Mouse (Mus musculus) left cerebral cortex, adult 9 months (tissue): ENCODE measurements around the gene Tmem243.

Experiments used
- DNase-seq, 2 experiments: peaks; one replicate each; pipeline ENCODE4 v3.0.0; 2022; ENCODE audit warnings: low spot score in 2 of 2

The Tmem243 gene

DNA sequence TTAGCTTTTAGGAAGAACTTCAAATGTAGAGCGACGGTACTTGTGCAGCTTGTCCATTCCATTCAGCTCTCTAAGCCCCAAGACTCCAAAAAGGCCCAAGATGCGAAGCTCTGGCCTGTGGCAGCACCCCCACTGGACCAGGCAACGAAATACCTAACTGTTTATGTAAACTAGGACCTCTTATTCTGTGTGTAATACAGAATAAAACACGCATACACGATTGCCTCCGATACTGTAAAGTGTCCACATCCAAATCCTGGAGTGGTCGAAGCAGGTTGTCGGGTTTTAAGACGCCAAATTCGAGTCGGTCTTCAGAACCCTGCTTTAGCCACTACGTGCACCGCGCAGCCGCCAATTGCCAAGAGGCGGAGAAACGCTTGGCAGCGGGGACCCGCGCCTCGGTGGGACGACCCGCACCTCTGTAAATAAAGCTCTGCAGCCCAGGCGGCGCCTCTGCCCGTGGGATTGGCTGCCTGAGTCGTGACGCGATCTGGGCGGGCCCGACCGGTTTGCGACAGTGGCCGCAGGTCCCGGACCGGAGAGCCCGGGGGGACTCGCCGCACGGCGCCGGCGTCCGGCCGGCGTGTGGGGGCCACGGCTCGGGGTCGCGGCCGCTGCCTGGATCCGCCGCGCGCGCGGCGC is at the start of gene Tmem243:
TSS of gene Tmem243 (plus strand) at position 462 of the 642 bp plus-strand sequence.
- peak; percentile 52 to 85 for DNase-seq

- DNase-seq, result peak in 1 of 2 experiments; percentile 83
Measured at GRCm38 (mm10) chr5:9056020-9056660, 44.3 kb upstream of the Tmem243 start.

- DNase-seq, result no peak
Measured at GRCm38 (mm10) chr5:9057277-9057879, 43.1 kb upstream of the Tmem243 start.

- DNase-seq, result no peak
Measured at GRCm38 (mm10) chr5:9059303-9060023, 41.0 kb upstream of the Tmem243 start.

DNA sequence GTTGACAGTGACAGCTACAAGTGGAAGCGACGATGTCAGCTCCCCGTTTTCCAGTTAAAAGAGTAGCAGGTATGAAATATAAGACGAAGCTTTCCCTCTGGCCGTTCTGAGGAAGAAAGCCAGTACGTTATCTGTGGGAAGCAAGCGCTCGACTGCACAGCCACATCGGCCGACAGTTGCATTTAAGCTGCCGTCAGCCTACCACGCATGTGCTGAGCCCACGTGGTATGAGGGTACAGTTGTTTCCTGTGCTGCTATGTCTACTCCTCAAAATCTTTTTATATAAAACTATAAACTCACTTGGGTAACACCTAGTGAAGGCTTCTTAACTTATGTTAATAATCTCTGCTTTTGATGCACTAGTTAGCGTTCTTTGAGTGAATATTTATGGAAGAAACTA is 40.2 kb upstream of the Tmem243 start:
- DNase-seq, result no peak

- DNase-seq, result no peak
Measured at GRCm38 (mm10) chr5:9064217-9064616, 36.3 kb upstream of the Tmem243 start.

- DNase-seq, result peak; percentile 37 to 72
Measured at GRCm38 (mm10) chr5:9068886-9069285, 31.6 kb upstream of the Tmem243 start.

DNA sequence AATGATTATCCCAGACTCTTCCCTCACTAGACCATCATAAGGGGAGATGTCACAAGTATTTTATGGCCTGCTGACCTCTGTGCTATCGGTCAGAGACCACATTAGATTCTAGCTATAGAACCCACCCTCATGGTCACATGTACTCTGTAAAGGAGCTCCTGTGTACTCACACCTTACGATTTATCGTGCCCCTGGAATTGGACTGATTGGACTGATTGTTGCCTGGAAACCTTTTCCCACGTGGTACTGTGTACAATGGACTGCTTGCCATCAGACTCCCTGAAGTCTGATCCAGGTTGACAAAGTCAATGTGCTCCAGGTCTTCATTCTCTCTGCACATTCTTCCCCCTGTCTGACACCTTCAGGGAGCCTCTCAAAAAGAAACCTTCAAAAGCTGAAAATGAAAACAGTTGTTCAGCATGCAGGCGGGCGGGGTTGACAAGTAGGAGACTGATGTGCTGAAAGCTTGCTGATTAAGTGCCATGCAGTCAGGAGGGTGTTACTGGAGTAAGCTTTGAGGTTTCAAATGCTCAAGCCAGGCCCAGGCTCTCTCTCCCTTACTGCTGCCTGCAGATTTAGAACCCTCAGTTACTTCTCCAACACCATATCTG is 30.8 kb upstream of the Tmem243 start:
- DNase-seq, result no peak

GRCm38 (mm10) chr5:9071360-9071759 is 29.1 kb upstream of the Tmem243 start:
- no peak for DNase-seq

GRCm38 (mm10) chr5:9073177-9073854 is 27.2 kb upstream of the Tmem243 start:
- DNase-seq, result no peak

DNA sequence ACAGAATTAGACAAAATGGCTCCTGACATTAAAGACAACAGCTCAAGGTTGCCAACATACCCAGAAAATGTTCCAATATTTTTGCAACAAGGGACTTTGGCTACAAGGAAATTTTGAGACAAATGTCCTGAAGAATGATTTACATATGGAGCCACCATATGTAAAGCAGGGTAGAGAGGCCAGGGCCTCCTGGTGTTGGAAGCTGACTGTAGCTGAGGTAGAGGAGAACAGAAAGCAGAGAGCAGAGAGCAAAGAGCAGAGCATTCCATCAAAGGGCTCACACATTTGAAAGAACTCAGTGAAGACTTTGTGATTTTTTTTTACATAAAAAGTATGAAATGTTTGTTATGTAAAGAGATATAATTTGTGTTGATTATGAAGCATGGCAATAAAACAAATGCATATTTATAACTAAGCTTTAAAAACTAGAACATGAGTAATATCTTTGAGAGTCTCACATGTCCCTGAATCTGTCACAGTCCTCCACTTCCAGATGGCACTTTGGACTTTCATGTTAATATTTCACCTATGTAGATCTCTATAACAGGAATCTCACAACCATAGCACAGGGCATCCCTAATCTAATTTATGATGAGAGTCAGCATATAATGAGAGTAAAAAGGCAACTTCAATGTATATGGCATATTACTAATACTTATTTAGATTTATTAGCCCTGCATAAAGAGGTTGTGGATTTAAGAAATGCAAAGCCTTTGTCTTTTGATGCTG is 20.5 kb upstream of the Tmem243 start:
- no peak for DNase-seq

DNA sequence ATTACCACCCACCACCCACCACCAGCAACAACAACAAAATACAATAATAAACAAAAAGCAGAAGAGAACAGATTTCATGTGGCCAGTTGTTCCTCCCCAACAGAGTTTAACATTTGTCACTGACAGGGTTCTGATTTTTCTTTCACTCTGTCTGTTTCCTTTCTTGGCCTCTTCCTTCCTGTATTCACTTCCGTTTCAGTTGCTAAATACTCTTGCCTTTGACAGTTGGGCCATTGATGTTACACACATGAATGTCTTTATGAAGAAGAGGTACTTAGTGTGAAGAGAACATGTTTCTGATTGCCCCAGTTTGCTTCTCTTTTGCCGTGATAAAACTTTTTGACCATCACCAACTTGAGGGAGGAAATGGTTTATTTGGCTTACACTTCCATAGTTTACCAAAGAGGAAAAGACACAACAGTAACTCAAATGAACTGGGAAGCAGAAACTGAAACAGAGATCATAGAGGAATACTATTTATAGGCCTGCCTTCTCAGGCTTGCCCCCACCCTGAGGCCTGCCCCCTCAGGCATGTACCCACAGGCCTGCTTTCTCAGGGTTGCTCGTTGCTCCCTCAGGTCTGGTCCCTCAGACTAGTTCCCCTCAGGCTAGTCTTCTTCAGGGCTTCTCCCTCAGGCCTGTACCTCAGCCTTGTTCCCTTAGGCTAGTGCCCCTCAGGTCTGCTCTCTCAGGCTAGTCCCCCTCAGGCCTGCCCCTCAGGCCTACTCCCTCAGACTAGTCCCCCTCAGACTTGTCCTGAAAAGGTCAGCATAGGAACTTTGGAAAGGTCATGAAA is 13.3 kb upstream of the Tmem243 start:
- DNase-seq, result no peak

GRCm38 (mm10) chr5:9090493-9091106 is 9.9 kb upstream of the Tmem243 start:
- DNase-seq, result no peak

DNA sequence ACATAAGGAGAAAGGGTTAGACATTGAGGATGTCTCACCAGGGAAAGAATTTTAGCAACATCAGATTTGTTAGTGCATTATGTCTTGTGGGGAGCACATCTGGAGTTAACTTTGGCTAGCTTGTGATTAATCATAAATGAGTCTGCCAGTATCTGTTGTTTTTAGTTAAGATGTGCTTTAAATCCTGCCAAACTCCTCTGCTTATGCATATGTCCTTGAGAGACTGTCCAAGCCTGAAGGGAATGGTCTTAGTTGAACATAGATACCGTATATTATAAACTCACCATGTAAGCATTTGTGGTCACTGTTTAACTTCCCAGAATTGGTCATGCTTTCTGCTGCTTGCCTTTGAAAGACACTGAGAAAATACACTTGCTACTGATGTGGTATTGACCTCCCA is 7.8 kb upstream of the Tmem243 start:
- no peak for DNase-seq

GRCm38 (mm10) chr5:9093490-9093889 is 7.0 kb upstream of the Tmem243 start:
- no peak for DNase-seq

DNA sequence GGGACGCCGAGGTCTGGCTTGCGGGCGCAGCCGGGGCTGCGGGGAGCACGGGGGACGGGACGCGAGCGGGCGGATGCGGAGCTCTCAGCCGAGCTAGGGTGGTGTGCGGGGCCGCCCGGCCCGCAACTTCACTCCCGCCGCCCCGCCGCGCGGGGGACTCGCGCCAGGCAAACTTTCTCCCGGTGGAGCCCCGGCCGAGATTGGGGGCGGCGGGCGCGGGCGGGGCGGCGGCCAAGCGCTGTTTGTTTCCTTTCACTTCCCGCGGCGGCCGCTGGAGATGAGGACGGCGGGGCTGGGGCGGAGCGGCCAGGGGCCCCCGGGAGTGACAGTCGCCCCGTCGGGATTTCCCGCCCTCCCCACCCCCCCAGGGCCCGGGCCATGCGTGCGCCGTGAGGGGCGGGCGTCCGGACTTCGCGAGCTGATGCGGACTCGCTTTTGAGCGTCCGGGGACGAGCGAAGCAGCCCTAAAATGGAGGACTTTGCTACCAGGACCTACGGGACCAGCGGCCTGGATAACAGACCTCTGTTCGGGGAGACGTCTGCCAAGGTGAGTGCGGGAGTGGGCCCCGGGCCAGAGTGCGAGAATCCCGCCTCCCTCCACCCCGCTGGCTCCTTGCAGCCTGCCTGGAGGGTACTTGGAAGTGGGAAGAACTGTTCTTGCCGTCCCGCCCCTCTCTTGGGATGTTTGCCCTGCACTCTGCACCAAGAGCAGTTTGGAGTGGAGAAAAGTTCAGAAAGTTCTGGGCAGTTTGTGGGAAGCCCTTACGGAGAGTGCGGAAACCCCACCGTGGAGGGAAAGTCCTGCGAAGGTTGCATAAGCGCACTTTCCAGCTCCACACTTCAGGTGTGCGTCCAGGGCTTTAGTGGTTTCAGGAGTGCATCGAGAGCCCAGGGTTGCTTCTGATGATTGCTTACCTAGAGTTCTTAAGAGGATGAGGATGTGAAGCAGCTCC is 657 bp downstream of the Tmem243 start:
- DNase-seq, result no peak

DNA sequence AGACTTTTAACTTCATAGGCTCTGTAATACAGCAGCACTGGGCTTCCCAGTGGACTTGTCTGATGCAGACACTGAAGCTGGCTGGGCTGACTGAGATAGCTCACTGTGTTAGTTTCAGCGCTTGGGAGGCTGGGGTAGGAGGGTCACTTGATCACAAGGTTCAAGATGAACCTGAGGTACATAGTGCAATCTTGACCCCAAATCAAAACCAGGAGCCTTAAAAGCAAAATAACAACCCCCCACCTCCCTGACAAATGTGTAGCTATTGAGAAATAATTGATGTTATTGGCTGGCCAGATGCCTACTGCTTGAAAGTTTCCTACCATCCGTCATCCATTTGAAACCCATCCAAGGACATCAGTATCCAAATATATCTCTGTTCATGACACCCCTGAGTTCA is 2.2 kb downstream of the Tmem243 start:
- DNase-seq, result no peak

- DNase-seq, result no peak
Measured at GRCm38 (mm10) chr5:9103958-9104357, 3.5 kb downstream of the Tmem243 start.
